Mouse (Mus musculus) forebrain, embryonic 14.5 days (tissue): Measurements from ENCODE around the gene Zbtb32. TPM values are rescaled to one million over a fixed set of nuclear protein-coding genes. Genes with fewer than 3 reads are reported as not detected.

ENCODE experiments used
- ATAC-seq: fragments of 200-750 bp; cut with Nextera tagmentation; 2 replicates; pipeline ENCODE4 v1.8.0; 2017; ENCODE audit warnings: mild to moderate bottlenecking, moderate library complexity
- DNase-seq: peaks from one replicate; pipeline ENCODE4 v3.0.0-alpha.2; 2015; ENCODE audit warnings: low spot score
- H3K27ac ChIP-seq: fragments of 300-500 bp; sonication (generic); 2 replicates; pipeline ENCODE4 v1.5.1; 2014; ENCODE audit warnings: low read depth, mild to moderate bottlenecking, control low read depth, low read length, moderate library complexity
- H3K27me3 ChIP-seq: fragments of 300-500 bp; sonication (generic); replicated peaks from 2 replicates; pipeline ENCODE4 v1.6.1; 2014; ENCODE audit warnings: low read length, control low read depth, mixed read lengths; ENCODE audit not compliant: control insufficient read depth, insufficient read depth
- H3K36me3 ChIP-seq: fragments of 300-500 bp; sonication (generic); 2 replicates; pipeline ENCODE4 v1.6.1; 2014; ENCODE audit warnings: low read length, control low read depth; ENCODE audit not compliant: control insufficient read depth, insufficient read depth
- H3K4me1 ChIP-seq: fragments of 300-500 bp; sonication (generic); 2 replicates; pipeline ENCODE4 v1.6.1; 2014; ENCODE audit warnings: antibody characterized with exemption, low read length, control low read depth; ENCODE audit not compliant: control insufficient read depth, insufficient read depth
- H3K4me2 ChIP-seq: fragments of 300-500 bp; sonication (generic); 2 replicates; pipeline ENCODE4 v1.6.1; 2014; ENCODE audit warnings: mild to moderate bottlenecking, control low read depth, low read length
- H3K4me3 ChIP-seq: fragments of 300-500 bp; sonication (generic); 2 replicates; pipeline ENCODE4 v1.5.1; 2014; ENCODE audit warnings: low read depth, low read length, control low read depth
- H3K9ac ChIP-seq: fragments of 300-500 bp; sonication (generic); 2 replicates; pipeline ENCODE4 v1.6.1; 2014; ENCODE audit warnings: mild to moderate bottlenecking, low read length, control low read depth, moderate library complexity
- H3K9me3 ChIP-seq: fragments of 300-500 bp; sonication (generic); replicated peaks from 2 replicates; pipeline ENCODE4 v1.6.1; 2016; ENCODE audit warnings: low read length, control low read depth, mixed read lengths; ENCODE audit not compliant: control insufficient read depth
- WGBS: fragments of 180-500 bp; shearing (Covaris S2); extraction: QIAGEN DNeasy Blood & Tissue Kit; methylation state at CpG from one replicate; pipeline ENCODE4 v1.1.7; 2014; 5-methylcytosine and 5-hydroxymethylcytosine counted together
- polyA plus RNA-seq: library from polyadenylated mRNA; unstranded; fragments of >200 nt; fragmentation: Nextera tagmentation; extraction: Ambion mirVana; gene quantifications from 2 replicates; pipeline ENCODE4 v1.2.1, GENCODE M21; 2014

Gene Zbtb32
- polyA plus RNA-seq, 1 experiment from 2014 or later: 0.34 TPM

DNA sequence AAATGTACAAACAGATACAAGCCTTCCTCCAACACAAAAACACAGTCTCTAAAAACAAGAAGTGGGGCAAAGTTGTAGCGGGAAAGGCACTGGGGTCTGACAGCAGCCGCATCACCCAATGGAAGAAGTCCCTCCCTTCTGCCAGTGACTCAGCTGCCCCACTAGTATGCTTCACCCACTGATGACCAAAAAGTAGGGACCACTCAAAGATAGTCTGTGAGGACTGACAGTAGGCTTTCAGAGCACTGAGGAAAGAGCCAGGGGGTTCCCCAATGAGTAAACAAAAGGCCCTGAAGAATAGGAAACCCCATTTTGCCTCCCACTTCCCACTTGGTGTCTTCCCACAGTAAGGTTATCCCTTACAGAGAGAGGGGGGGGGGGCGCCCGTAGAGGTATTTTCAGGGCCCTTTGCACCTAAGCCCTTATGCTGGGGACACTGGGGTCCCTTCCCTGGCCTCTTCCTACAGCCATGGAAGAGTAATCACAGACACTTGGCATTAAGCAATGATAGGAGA, 4.1 kb downstream of the Zbtb32 start:
- Histone ChIP-seq H3K9me3 (no peaks in the 10 kb centered on the region), H3K4me1 (no peaks in the 10 kb centered on the region), H3K27ac (no peak overlapping the region), H3K4me2 (no peak overlapping the region), H3K4me3 (no peak overlapping the region), H3K9ac (no peak overlapping the region), H3K27me3 (no peaks in the 10 kb centered on the region), H3K36me3 (no peaks in the 10 kb centered on the region)
- no peak for DNase-seq
- WGBS: 67% methylated on average over 4 of the region's 4 CpGs
- no peak for ATAC-seq

DNA sequence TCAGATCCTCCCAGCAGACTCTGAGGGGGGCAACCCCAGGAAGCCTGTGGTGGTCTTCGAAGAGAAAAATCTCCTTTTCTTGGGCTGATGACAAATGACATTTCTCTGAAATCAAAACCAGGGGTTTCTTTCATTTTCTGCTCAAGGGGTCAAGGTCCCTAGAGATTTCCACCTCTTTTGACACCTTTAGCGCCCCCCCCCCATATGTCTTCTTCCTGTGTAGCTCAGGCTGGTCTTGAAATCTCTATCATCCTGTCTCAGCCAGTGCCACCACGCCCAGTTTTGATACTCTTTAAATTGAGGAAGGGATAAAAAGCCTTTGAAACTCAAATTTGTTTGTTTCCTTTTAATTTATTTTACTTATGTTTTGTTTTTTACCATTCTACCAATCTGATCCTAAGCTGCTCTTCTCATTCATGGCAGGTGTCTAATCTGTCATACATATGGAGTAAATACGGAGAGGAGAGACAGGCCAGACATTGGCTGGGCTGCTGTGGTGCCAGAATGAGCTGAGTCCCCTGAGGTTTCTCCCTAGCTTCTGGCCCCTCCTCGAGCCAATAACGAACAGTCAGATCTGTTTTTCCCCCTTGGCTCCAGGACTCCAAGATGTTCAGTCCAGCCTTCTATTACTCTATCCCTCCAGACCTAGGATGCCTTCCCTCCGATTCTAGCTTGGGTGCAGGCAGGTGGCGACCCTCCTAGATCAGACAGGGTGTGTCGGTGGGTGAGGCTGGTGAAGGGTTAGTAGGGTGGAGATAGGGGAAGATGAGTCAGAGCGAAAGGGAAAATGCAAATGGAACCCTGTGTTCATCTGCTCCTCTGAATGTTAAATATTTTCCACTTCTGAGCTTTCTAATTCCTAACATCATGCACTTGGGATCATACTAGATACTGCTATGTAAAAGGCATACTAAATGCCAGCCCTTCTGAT, 4.9 kb downstream of the Zbtb32 start:
- no peaks in the 10 kb centered on the region for H3K27me3 ChIP-seq
- DNase-seq: no peak
- H3K27ac ChIP-seq: no peak overlapping the region
- H3K4me3 ChIP-seq: no peak overlapping the region
- 75% methylated on average over 10 of the region's 10 CpGs for WGBS
- no peaks in the 10 kb centered on the region for H3K36me3 ChIP-seq
- ATAC-seq: no peak
- no peak overlapping the region for H3K9ac ChIP-seq
- no peaks in the 10 kb centered on the region for H3K4me1 ChIP-seq
- H3K4me2 ChIP-seq: no peak overlapping the region
- H3K9me3 ChIP-seq: no peaks in the 10 kb centered on the region

DNA sequence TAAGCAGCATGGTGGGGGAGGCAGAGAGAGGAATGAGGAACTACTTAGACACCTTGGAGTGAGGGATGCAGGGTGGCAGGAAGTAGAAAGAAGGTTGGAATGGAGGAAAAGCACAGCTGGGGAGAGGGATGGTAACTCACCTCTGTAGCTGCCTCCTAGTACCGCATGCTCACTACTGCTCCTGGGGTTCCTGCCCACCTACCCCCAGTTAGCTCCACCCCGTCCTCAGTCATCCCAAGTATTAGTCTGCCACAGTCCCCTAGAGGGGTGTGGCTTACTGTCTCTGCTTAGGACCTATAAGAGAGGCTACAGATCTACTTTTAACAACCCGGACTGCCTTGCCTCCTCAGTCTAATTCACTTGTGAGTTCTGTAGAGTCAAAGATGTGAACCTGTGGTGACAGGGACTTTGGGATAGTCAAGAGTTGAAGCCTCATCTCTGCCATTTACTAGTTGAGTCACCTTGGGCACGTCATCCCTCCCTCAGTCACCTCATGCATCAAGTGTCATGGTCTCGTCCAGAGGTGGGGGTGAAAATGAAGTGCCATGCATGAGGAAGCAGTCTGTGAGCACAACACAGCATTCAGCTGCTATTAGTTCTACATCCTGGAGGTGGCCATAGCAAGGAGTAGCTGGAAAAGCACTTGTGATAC, 5.8 kb downstream of the Zbtb32 start:
- 58% methylated on average over 5 of the region's 5 CpGs for WGBS
- H3K36me3 ChIP-seq: no peaks in the 10 kb centered on the region
- no peak for ATAC-seq
- no peak overlapping the region for H3K4me2 ChIP-seq
- no peak overlapping the region for H3K9ac ChIP-seq
- no peaks in the 10 kb centered on the region for H3K9me3 ChIP-seq
- no peaks in the 10 kb centered on the region for H3K4me1 ChIP-seq
- H3K27ac ChIP-seq: no peak overlapping the region
- no peaks in the 10 kb centered on the region for H3K27me3 ChIP-seq
- H3K4me3 ChIP-seq: no peak overlapping the region
- no peak for DNase-seq

DNA sequence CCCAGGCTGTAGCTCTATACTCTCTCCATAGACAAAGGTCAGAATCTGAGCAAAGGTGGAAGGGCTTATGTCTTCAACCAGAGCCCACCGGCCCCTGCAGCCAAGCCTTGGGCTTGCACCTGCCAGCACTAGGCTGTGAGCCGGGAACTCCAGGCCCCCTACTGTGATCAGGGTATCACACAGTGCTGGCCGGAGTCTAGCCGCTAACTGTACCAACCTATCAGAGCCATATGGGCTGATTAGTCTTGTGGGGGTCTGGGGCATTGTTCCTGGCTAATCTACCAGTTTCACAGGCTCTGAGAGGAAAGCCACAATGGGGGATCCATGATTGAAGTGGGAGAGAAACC, 7.1 kb downstream of the Zbtb32 start:
- Histone ChIP-seq H3K4me3 (no peak overlapping the region), H3K27ac (no peak overlapping the region), H3K4me1 (peaks cover 7% of the 10 kb centered on the region), H3K36me3 (peaks cover 5% of the 10 kb centered on the region), H3K4me2 (no peak overlapping the region), H3K27me3 (no peaks in the 10 kb centered on the region), H3K9me3 (no peaks in the 10 kb centered on the region), H3K9ac (peak overlapping the region; percentile 29; the same call in 1 of the 2 replicates)
- ATAC-seq (no peak), DNase-seq (no peak)
- WGBS: 14% methylated on average over 4 of the region's 4 CpGs

DNA sequence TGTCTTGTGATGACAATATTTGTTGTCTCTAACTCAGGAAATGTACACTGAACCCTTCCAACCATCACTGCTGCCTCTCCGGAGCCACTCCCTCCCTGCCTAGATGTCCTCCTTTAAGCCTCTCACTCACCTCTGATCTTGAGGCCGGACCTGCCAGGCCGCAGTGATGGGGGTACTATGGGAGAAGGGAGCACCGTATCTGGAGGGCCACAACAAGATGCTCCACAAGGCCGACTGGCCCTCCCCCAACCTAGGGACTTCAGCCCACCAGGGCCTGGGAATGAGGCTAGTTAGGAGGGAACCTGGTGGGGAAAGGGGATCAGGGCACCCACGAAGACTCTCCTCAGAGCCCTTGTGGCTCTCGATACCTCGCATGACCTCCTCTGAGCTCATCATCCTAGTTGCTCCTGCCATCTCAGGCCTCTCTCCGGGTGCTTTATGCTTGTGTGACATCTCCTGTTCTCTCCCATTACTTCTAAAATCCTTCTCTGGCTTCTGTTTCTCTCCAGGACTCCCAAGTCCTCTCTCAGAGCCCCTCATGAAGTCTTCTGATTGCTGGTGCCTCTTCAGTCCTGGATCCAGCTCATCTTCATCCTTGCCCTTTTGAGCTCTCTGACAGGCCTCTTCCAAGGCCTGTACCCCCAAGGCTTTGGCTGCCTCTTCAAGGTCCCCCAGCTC, 7.6 kb downstream of the Zbtb32 start:
- no peak overlapping the region for H3K27ac ChIP-seq
- H3K4me1 ChIP-seq: peaks cover 7% of the 10 kb centered on the region
- WGBS: 89% methylated on average over 9 of the region's 9 CpGs
- H3K4me3 ChIP-seq: no peak overlapping the region
- H3K4me2 ChIP-seq: no peak overlapping the region
- peak overlapping the region; percentile 29; the same call in 1 of the 2 replicates for H3K9ac ChIP-seq
- ATAC-seq (no peak), DNase-seq (no peak)
- peaks cover 10% of the 10 kb centered on the region for H3K36me3 ChIP-seq
- H3K9me3 ChIP-seq: no peaks in the 10 kb centered on the region
- no peaks in the 10 kb centered on the region for H3K27me3 ChIP-seq

DNA sequence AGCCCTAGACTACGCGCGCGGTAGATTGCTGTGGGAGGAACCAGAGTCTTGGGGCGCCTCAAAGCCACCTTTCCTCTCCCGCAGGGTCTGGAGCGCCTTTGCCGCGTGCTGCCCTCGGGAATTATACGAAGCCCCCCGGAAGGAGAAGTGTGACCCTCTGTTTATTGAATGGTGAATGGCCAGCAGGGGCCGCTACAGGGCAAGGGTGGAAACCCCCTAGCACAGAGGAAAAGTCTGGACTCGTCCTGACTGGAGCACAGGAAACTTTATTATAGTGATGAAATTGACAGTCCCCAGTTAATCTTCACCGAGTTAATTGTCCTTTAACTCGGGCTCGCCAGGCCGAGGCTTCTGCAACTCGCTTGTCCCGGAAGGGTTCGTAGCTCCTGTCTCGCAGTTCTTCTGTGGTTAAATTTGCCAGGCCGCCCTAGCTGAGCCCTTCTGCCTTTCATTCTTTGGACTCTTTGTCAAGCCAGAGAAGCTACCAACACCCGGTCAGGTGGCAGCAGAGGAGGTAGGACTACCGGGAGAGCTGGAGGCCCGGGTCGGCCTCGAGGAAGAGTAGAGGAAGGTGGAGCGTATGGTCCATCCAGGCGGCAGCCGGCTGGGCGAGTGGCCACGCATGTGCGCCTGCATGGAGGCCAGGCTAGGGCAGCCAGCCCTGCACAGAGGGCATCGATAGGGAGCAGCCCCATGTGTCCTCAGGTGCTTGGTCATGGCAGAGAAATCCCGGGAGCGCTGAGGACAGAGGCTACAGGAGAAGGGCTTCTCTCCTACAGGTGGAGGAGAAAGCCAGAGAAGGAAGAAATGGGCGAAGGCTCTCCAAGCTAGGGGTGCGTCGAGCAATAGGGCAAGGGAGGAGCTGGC, 9.0 kb downstream of the Zbtb32 start:
- peak; percentile 71 for ATAC-seq
- Histone ChIP-seq H3K4me1 (peaks cover 7% of the 10 kb centered on the region), H3K9ac (peak overlapping the region; percentile 97), H3K9me3 (no peaks in the 10 kb centered on the region), H3K27me3 (no peaks in the 10 kb centered on the region), H3K27ac (peak overlapping the region; percentile 92), H3K4me2 (peak overlapping the region; percentile 95), H3K36me3 (peaks cover 24% of the 10 kb centered on the region), H3K4me3 (peak overlapping the region; percentile 98)
- DNase-seq: peak; percentile 92
- 32% methylated on average over 39 of the region's 40 CpGs for WGBS

DNA sequence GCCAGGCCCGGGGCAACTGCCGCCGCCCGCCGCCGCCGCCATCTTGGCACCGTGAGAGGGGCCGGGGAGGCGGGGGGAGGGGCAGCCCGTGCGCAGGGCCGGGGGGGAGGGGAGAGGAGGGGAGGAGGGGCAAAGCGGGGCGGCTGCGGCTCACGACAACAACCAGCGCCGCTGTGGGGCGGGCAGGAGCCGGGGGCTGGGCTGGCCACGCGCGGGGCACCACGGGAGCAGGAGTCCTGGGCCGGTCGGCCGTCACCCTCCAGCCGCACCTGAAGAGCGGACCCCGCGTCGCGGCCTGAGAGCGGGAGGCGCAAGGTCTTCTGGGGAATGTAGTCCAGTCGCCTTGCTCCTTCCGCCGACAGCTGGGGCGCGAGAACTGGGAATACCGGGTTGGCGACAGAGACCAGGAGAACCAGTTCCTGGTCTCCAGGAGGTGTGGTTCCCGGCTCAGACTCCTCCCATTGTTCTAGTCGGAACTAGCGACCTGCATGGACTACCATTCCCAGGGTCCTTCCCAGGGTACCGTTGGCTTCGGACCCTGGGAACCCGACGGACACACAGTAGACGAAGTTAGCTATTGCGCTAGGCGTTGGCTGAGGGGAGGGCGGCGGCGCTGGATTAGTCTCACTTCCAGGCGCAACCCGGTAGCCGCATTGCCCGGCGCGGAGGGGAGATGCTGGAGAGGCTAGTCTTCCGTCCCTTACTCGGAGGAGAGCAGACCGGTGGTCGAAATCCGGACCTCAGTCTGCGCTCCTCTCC, 9.9 kb downstream of the Zbtb32 start, which contains the start of gene Kmt2b:
Gene Kmt2b (minus strand): TSS at position 51 of the 759 bp plus-strand sequence.
- Histone ChIP-seq H3K4me2 (peak within 1 kb of the TSS; percentile 95), H3K27me3 (no peaks in the 10 kb centered on the region), H3K27ac (peak within 1 kb of the TSS; percentile 92), H3K9me3 (no peaks in the 10 kb centered on the region), H3K4me3 (peak within 1 kb of the TSS; percentile 98), H3K36me3 (peaks cover 32% of the 10 kb centered on the region), H3K4me1 (peaks cover 7% of the 10 kb centered on the region), H3K9ac (peak within 1 kb of the TSS; percentile 97)
- peak; percentile 98 for DNase-seq
- WGBS: under 1% methylated on average over 52 of the region's 68 CpGs
- peak; percentile 95 for ATAC-seq
